Mouse (Mus musculus): ENCODE measurements around the gene Dact3. TPM values are rescaled to one million over a fixed set of nuclear protein-coding genes. Genes with fewer than 3 reads are reported as not detected.

Dact3 gene
- total RNA-seq, 2 experiments from 2014 or later: 0.09 to 0.15 TPM

Other genes with a start within 250 kb of the Dact3 start
- not detected in 2 replicates for gene Ceacam15, start 199.6 kb upstream of the Dact3 start, total RNA-seq (2015)
- not detected in 2 replicates for gene Ceacam15, start 199.6 kb upstream of the Dact3 start, total RNA-seq (2017)
- gene Ceacam9, start 153.4 kb upstream of the Dact3 start, total RNA-seq (2015): not detected in 2 replicates
- not detected in 2 replicates for gene Ceacam9, start 153.4 kb upstream of the Dact3 start, total RNA-seq (2017)
- gene Ap2s1, start 136.9 kb upstream of the Dact3 start, total RNA-seq (2015): 205 and 210 TPM in 2 replicates
- gene Ap2s1, start 136.9 kb upstream of the Dact3 start, total RNA-seq (2017): 81.5 and 95.7 TPM in 2 replicates
- gene Slc1a5, start 94.0 kb upstream of the Dact3 start, total RNA-seq (2015): 48.1 and 55.7 TPM in 2 replicates
- gene Slc1a5, start 94.0 kb upstream of the Dact3 start, total RNA-seq (2017): 27.8 and 28.4 TPM in 2 replicates
- gene Strn4, start 59.4 kb upstream of the Dact3 start, total RNA-seq (2015): 25.7 and 27.6 TPM in 2 replicates
- 45.9 and 50.0 TPM in 2 replicates for gene Strn4, start 59.4 kb upstream of the Dact3 start, total RNA-seq (2017)
- 8.1 and 12.4 TPM in 2 replicates for gene Fkrp, start 58.6 kb upstream of the Dact3 start, total RNA-seq (2015)
- 8.1 and 10.6 TPM in 2 replicates for gene Fkrp, start 58.6 kb upstream of the Dact3 start, total RNA-seq (2017)
- gene Prkd2, start 32.4 kb upstream of the Dact3 start, total RNA-seq (2015): 8.8 and 14.0 TPM in 2 replicates
- gene Prkd2, start 32.4 kb upstream of the Dact3 start, total RNA-seq (2017): 9.4 and 10.1 TPM in 2 replicates
- gene Gng8, start 16.5 kb downstream of the Dact3 start, total RNA-seq (2015): not detected in 2 replicates
- gene Gng8, start 16.5 kb downstream of the Dact3 start, total RNA-seq (2017): 0.48 TPM in 1 of 2 replicates, not detected in the other
- 16.0 and 18.1 TPM in 2 replicates for gene Ptgir, start 31.2 kb downstream of the Dact3 start, total RNA-seq (2015)
- 14.5 and 16.6 TPM in 2 replicates for gene Ptgir, start 31.2 kb downstream of the Dact3 start, total RNA-seq (2017)
- 113 and 140 TPM in 2 replicates for gene Calm3, start 48.8 kb downstream of the Dact3 start, total RNA-seq (2015)
- 322 and 392 TPM in 2 replicates for gene Calm3, start 48.8 kb downstream of the Dact3 start, total RNA-seq (2017)
- not detected in 2 replicates for gene Pnmal2, start 69.4 kb downstream of the Dact3 start, total RNA-seq (2015)
- gene Pnmal2, start 69.4 kb downstream of the Dact3 start, total RNA-seq (2017): not detected in 2 replicates
- gene Pnmal1, start 84.4 kb downstream of the Dact3 start, total RNA-seq (2015): not detected in 2 replicates
- not detected in 2 replicates for gene Pnmal1, start 84.4 kb downstream of the Dact3 start, total RNA-seq (2017)
- gene Gm42372, start 107.8 kb downstream of the Dact3 start, total RNA-seq (2015): 0.18 TPM in 1 of 2 replicates, not detected in the other
- gene Gm42372, start 107.8 kb downstream of the Dact3 start, total RNA-seq (2017): 0.04 and 0.11 TPM in 2 replicates
- gene Ccdc8, start 117.4 kb downstream of the Dact3 start, total RNA-seq (2015): 0.02 and 0.07 TPM in 2 replicates
- 0.40 and 0.69 TPM in 2 replicates for gene Ccdc8, start 117.4 kb downstream of the Dact3 start, total RNA-seq (2017)
- 39.9 and 51.4 TPM in 2 replicates for gene Ppp5c, start 152.6 kb downstream of the Dact3 start, total RNA-seq (2015)
- gene Ppp5c, start 152.6 kb downstream of the Dact3 start, total RNA-seq (2017): 31.6 and 33.1 TPM in 2 replicates
- 0.11 and 0.25 TPM in 2 replicates for gene Hif3a, start 187.1 kb downstream of the Dact3 start, total RNA-seq (2015)
- 0.24 TPM in 1 of 2 replicates, not detected in the other for gene Hif3a, start 187.1 kb downstream of the Dact3 start, total RNA-seq (2017)
- 0.04 TPM in 1 of 2 replicates, not detected in the other for gene Psg16, start 198.7 kb downstream of the Dact3 start, total RNA-seq (2015)
- gene Psg16, start 198.7 kb downstream of the Dact3 start, total RNA-seq (2017): 0.28 TPM in 1 of 2 replicates, not detected in the other